Mouse (Mus musculus) liver, adult 2 months (tissue): ENCODE data around the gene Mmp14.

Experiments
- CTCF ChIP-seq: fragments of 200-500 bp; IDR thresholded peaks from 2 replicates; pipeline ENCODE4 v1.5.1; 2011; ENCODE audit warnings: low read depth, low read length, control low read depth
- POLR2A ChIP-seq: fragments of 200-500 bp; IDR thresholded peaks from 2 replicates; pipeline ENCODE4 v1.6.1; 2011; ENCODE audit warnings: low read length, control low read depth; ENCODE audit not compliant: insufficient read depth; ENCODE audit errors: extremely low read depth

DNA sequence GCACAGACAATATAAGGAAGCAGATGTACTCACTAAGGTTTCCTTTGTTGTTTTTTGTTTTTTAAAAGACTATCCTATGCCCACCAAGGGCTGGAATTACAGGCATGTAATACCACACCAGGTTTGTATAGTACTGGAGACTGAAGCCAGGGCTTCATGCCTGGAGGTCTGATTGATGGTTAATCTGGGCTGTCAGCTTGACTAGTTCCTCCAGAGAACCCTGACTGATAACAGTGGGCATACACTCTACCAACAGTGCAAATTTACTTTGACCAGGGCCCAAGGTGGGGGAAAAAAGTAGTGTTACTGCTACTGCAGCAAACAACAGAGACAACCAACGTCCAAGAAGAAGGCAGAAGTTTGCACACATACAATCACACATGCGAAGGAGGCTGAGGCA, 40.1 kb downstream of the Mmp14 start:
- TF ChIP-seq CTCF: no peak
- TF ChIP-seq POLR2A: no peak
